In the genomic region with DNA sequence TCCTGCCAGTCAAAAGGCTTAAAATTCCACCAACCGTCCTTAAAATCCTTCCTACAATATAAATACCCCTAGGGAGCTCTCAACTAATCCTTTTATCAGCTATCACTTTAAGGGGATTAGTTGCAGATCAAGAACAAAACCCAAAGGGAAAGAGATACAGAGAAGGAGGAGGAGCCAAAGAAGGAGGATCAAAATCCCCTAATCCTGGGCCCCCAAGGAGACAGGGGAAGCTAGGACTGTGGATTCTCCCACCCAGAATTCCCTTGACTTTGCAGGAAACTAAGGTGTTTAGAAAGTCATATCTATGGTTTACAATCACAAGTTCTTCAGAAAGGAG, we compare ENCODE assay signal across 13 mouse cellular contexts.
DNase-seq lines count a peak whose midpoint lies in the region; ATAC-seq and TF ChIP-seq lines count a peak whose summit lies in the region.
"Had no signal": no experiment of that assay in that cellular context is flagged by ENCODE, and none has a peak within 500 bp of the region (broad histone marks: within the 10 kb centered on the region; RNA-seq: fewer than 3 reads in every experiment).

No protein-coding gene starts in this region.

- ATAC-seq in liver, embryonic 11.5 days (replicated peaks; ENCODE audit: low FRiP score), result no peak

- H3K4me3 ChIP-seq in gastrocnemius, adult 2 months, result no peak overlapping the region
- H3K4me3 ChIP-seq in liver, adult 2 months (ENCODE audit: insufficient read depth, low read depth, low read length), result no peak overlapping the region
- H3K4me3 ChIP-seq in liver, embryonic 11.5 days (ENCODE audit: low read depth, low read length), result no peak overlapping the region
- H3K4me3 ChIP-seq: embryonic facial prominence, embryonic 10.5 days; limb, embryonic 12.5 days; midbrain, embryonic 12.5 days had no signal

- peak overlapping the region; percentile 56; the same call in 1 of the 2 replicates for H3K27ac ChIP-seq in gastrocnemius, adult 2 months
- peak overlapping the region; percentile 54 for H3K27ac ChIP-seq in liver, adult 2 months (replicated peaks; ENCODE audit: insufficient read depth, low read depth, low read length)
- H3K27ac ChIP-seq in liver, embryonic 11.5 days (ENCODE audit: low read depth, low read length), result peak overlapping the region; percentile 67; the same call in 1 of the 2 replicates
- H3K27ac ChIP-seq: embryonic facial prominence, embryonic 10.5 days; limb, embryonic 12.5 days; midbrain, embryonic 12.5 days had no signal

- no peaks in the 10 kb centered on the region for H3K36me3 ChIP-seq in liver, adult 2 months (ENCODE audit: control insufficient read depth, insufficient read depth, low read length)
- H3K36me3 ChIP-seq in liver, embryonic 11.5 days (ENCODE audit: control insufficient read depth, insufficient read depth, low read length), result no peaks in the 10 kb centered on the region
- H3K36me3 ChIP-seq: embryonic facial prominence, embryonic 10.5 days; limb, embryonic 12.5 days; midbrain, embryonic 12.5 days had no signal

- H3K4me2 ChIP-seq in liver, embryonic 11.5 days, result no peak overlapping the region
- H3K4me2 ChIP-seq: limb, embryonic 12.5 days; midbrain, embryonic 12.5 days had no signal

- H3K9ac ChIP-seq in liver, adult 2 months (ENCODE audit: low read depth, low read length), result no peak overlapping the region
- no peak overlapping the region for H3K9ac ChIP-seq in liver, embryonic 11.5 days (ENCODE audit: low read depth, low read length)
- H3K9ac ChIP-seq: limb, embryonic 12.5 days; midbrain, embryonic 12.5 days had no signal

- no peaks in the 10 kb centered on the region for H3K9me3 ChIP-seq in liver, embryonic 11.5 days (ENCODE audit: control insufficient read depth, low read length)
- H3K9me3 ChIP-seq: embryonic facial prominence, embryonic 10.5 days; limb, embryonic 12.5 days; midbrain, embryonic 12.5 days had no signal

- TF ChIP-seq CTCF in gastrocnemius, adult 2 months (IDR thresholded peaks at IDR 0.05), result no peak
- no peak for TF ChIP-seq CTCF in liver, adult 2 months (IDR thresholded peaks at IDR 0.05; ENCODE audit: low read depth, low read length)

- H3K4me1 ChIP-seq in liver, adult 2 months (ENCODE audit: control insufficient read depth, insufficient read depth, low read length), result peaks cover 28% of the 10 kb centered on the region
- peaks cover 18% of the 10 kb centered on the region for H3K4me1 ChIP-seq in liver, embryonic 11.5 days (replicated peaks; ENCODE audit: control insufficient read depth, insufficient read depth, low read length)

- no peaks in the 10 kb centered on the region for H3K79me2 ChIP-seq in liver, adult 2 months (ENCODE audit: control insufficient read depth, insufficient read depth, low read length)

- DNase-seq in gastrocnemius, adult 2 months, result no peak
- DNase-seq in gastrocnemius, postnatal 25 days, result no peak
- no peak for DNase-seq in liver, adult 2 months (ENCODE audit: extremely low read depth, low read depth, low spot score)
- no peak for DNase-seq in liver
- no peak for DNase-seq in liver, embryonic 11.5 days (ENCODE audit: low spot score)
- peak; percentile 49 for DNase-seq in retina, postnatal 7 days (ENCODE audit: low read depth, low spot score)
- no peak for DNase-seq in cerebellum, adult 9-11 months
- DNase-seq in gastrocnemius, adult 18-20 months (ENCODE audit: low spot score), result no peak
- DNase-seq: cerebellum, adult 8-10 months; layer of hippocampus, adult 9-11 months had no signal

- WGBS in liver, adult 2 months, result 54% methylated on average over 1 of the region's 1 CpGs
- 7% methylated on average over 1 of the region's 1 CpGs for WGBS in liver, embryonic 11.5 days

- no peak for TF ChIP-seq POLR2A in liver, adult 2 months (IDR thresholded peaks at IDR 0.05; ENCODE audit: extremely low read depth, insufficient read depth, low read length)

- intact Hi-C loops in gastrocnemius, adult 2 months (cut with DNase I), result no loop called here

- H3K27me3 ChIP-seq in liver, adult 2 months (ENCODE audit: control insufficient read depth, insufficient read depth, low read length), result no peaks in the 10 kb centered on the region
- no peaks in the 10 kb centered on the region; the same call in 1 of the 2 replicates for H3K27me3 ChIP-seq in liver, embryonic 11.5 days (replicated peaks; ENCODE audit: control insufficient read depth, insufficient read depth, low read length)
- H3K27me3 ChIP-seq: limb, embryonic 12.5 days had no signal
